Mouse (Mus musculus): ENCODE results near the gene Olfr1030. TPM values are rescaled to one million over a fixed set of nuclear protein-coding genes. Genes with fewer than 3 reads are reported as not detected.

The Olfr1030 gene
- total RNA-seq (2023), result not detected

GRCm38 (mm10) chr2:85978976-85979375 is at the start of gene Olfr1030:
Gene Olfr1030 (plus strand): TSS chr2:85979276.

GRCm38 (mm10) chr2:85950137-85950536 is 28.9 kb upstream of the Olfr1030 start, which contains the start of gene Olfr1028:
Gene Olfr1028 (plus strand): TSS chr2:85950437.

GRCm38 (mm10) chr2:85973595-85973994 is 5.5 kb upstream of the Olfr1030 start, which contains the start of gene Olfr1029:
Gene Olfr1029 (plus strand): TSS chr2:85973895.

GRCm38 (mm10) chr2:85990004-85990403 is 10.9 kb downstream of the Olfr1030 start, which contains the start of gene Olfr1031:
Gene Olfr1031 (plus strand): TSS chr2:85990304.

GRCm38 (mm10) chr2:86005240-86005639 is 26.2 kb downstream of the Olfr1030 start, which contains the start of gene Olfr1032:
Gene Olfr1032 (plus strand): TSS chr2:86005540.

GRCm38 (mm10) chr2:86020406-86020805 is 41.3 kb downstream of the Olfr1030 start, which contains the start of gene Olfr1033:
Gene Olfr1033 (plus strand): TSS chr2:86020633.

Other genes with a start within 250 kb of the Olfr1030 start
- not detected for gene Olfr1012, start 216.5 kb upstream of the Olfr1030 start, total RNA-seq (2023)
- gene Olfr1013, start 212.2 kb upstream of the Olfr1030 start, total RNA-seq (2023), result not detected
- not detected for gene Olfr1014, start 206.6 kb upstream of the Olfr1030 start, total RNA-seq (2023)
- gene Olfr1015, start 197.3 kb upstream of the Olfr1030 start, total RNA-seq (2023), result not detected
- gene Olfr1016, start 176.7 kb upstream of the Olfr1030 start, total RNA-seq (2023), result not detected
- not detected for gene Olfr1018, start 160.8 kb upstream of the Olfr1030 start, total RNA-seq (2023)
- not detected for gene Olfr1019, start 133.8 kb upstream of the Olfr1030 start, total RNA-seq (2023)
- gene Olfr1020, start 132.2 kb upstream of the Olfr1030 start, total RNA-seq (2023), result not detected
- not detected for gene Olfr1022, start 110.7 kb upstream of the Olfr1030 start, total RNA-seq (2023)
- gene Olfr1023, start 93.6 kb upstream of the Olfr1030 start, total RNA-seq (2023), result not detected
- not detected for gene Olfr1024, start 74.2 kb upstream of the Olfr1030 start, total RNA-seq (2023)
- gene Olfr1025-ps1, start 64.1 kb upstream of the Olfr1030 start, total RNA-seq (2023), result not detected
- gene Olfr1026, start 57.7 kb upstream of the Olfr1030 start, total RNA-seq (2023), result not detected
- not detected for gene Olfr1028, start 28.8 kb upstream of the Olfr1030 start, total RNA-seq (2023)
- gene Olfr1029, start 5.4 kb upstream of the Olfr1030 start, total RNA-seq (2023), result not detected
- gene Olfr1031, start 11.0 kb downstream of the Olfr1030 start, total RNA-seq (2023), result not detected
- gene Olfr1032, start 26.3 kb downstream of the Olfr1030 start, total RNA-seq (2023), result not detected
- not detected for gene Olfr1033, start 41.4 kb downstream of the Olfr1030 start, total RNA-seq (2023)
- not detected for gene Olfr1034, start 66.6 kb downstream of the Olfr1030 start, total RNA-seq (2023)
- not detected for gene Olfr1036, start 94.7 kb downstream of the Olfr1030 start, total RNA-seq (2023)
- gene Olfr1037, start 108.1 kb downstream of the Olfr1030 start, total RNA-seq (2023), result not detected
- not detected for gene Olfr1039, start 156.7 kb downstream of the Olfr1030 start, total RNA-seq (2023)
- not detected for gene Olfr1040, start 167.5 kb downstream of the Olfr1030 start, total RNA-seq (2023)
- not detected for gene Olfr1042, start 182.6 kb downstream of the Olfr1030 start, total RNA-seq (2023)
- gene Olfr1043, start 188.2 kb downstream of the Olfr1030 start, total RNA-seq (2023), result not detected
- gene Olfr1044, start 198.5 kb downstream of the Olfr1030 start, total RNA-seq (2023), result not detected
- not detected for gene Olfr52, start 206.4 kb downstream of the Olfr1030 start, total RNA-seq (2023)
- not detected for gene Olfr1045, start 223.7 kb downstream of the Olfr1030 start, total RNA-seq (2023)
- not detected for gene Olfr1046, start 240.0 kb downstream of the Olfr1030 start, total RNA-seq (2023)

Measured in CD4-positive naive resting alpha-beta T cell, adult 57 days (primary cell).